Mouse (Mus musculus): ENCODE measurements at regions not wholly inside any gene's neighbourhood (a gene's known extent, or its start where the extent isn't known, plus 50 kb on each side); places are given as distances from the start of the nearest gene placed in this dataset.
A peak's percentile ranks its signal among the peaks of the same experiment; 100 is the strongest.

- Histone ChIP-seq H3K4me2 (replicated peaks) (no peak overlapping the region), H3K27ac (no peak overlapping the region), H3K9ac (no peak overlapping the region), H3K4me3 (replicated peaks; ENCODE audit: low read length) (no peak overlapping the region), H3K27me3 (ENCODE audit: control insufficient read depth, insufficient read depth, low read length) (no peaks in the 10 kb centered on the region), H3K36me3 (replicated peaks; ENCODE audit: control insufficient read depth, insufficient read depth) (no peaks in the 10 kb centered on the region), H3K4me1 (replicated peaks; ENCODE audit: control insufficient read depth, insufficient read depth, low read length) (no peaks in the 10 kb centered on the region), H3K9me3 (ENCODE audit: control insufficient read depth, low read length) (no peaks in the 10 kb centered on the region)
- 96% methylated on average over 6 of the region's 6 CpGs for WGBS
- ATAC-seq (ENCODE audit: low FRiP score) = no peak
- no peak for DNase-seq (ENCODE audit: low spot score)
These were observed 76.8 kb upstream of the Akap6 start for GRCm38 (mm10) chr12:52622398-52622797.

- H3K9ac ChIP-seq = no peak overlapping the region
- ATAC-seq (ENCODE audit: low FRiP score) (no peak), DNase-seq (ENCODE audit: low spot score) (no peak)
- no peaks in the 10 kb centered on the region for H3K4me1 ChIP-seq (replicated peaks; ENCODE audit: control insufficient read depth, insufficient read depth, low read length)
- WGBS = 46% methylated on average over 10 of the region's 10 CpGs
- no peak overlapping the region for H3K27ac ChIP-seq
- no peak overlapping the region for H3K4me2 ChIP-seq (replicated peaks)
- no peaks in the 10 kb centered on the region for H3K9me3 ChIP-seq (ENCODE audit: control insufficient read depth, low read length)
- H3K27me3 ChIP-seq (ENCODE audit: control insufficient read depth, insufficient read depth, low read length) = no peaks in the 10 kb centered on the region
- H3K4me3 ChIP-seq (replicated peaks; ENCODE audit: low read length) = no peak overlapping the region
- no peaks in the 10 kb centered on the region for H3K36me3 ChIP-seq (replicated peaks; ENCODE audit: control insufficient read depth, insufficient read depth)
These were observed 75.6 kb upstream of the Akap6 start for GRCm38 (mm10) chr12:52623416-52624108.

DNA sequence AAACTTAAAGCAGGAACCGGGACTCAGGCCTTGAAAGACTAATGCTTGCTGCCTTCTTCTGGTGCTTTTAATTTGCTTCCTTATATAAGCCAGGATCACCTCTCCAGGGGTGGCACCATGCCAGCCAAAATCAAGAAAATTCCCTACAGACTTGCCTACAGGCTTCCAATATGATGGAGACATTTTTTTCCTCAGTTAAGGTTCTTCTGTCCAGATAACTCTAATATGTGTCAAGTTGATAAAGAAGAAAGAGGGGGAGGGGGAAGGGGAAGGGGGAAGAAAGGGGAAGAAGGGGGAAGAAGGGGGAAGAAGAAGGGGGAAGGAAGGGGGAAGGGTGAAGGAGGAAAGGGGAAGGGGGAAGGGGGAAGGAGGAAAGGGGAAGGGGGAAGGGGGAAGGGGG, 74.3 kb upstream of the Akap6 start:
- no peak for ATAC-seq (ENCODE audit: low FRiP score)
- no peaks in the 10 kb centered on the region for H3K4me1 ChIP-seq (replicated peaks; ENCODE audit: control insufficient read depth, insufficient read depth, low read length)

GRCm38 (mm10) chr12:52628771-52629170, 70.4 kb upstream of the Akap6 start:
- H3K4me1 ChIP-seq (replicated peaks; ENCODE audit: control insufficient read depth, insufficient read depth, low read length) = no peaks in the 10 kb centered on the region
- H3K27me3 ChIP-seq (ENCODE audit: control insufficient read depth, insufficient read depth, low read length) = no peaks in the 10 kb centered on the region
- H3K4me3 ChIP-seq (replicated peaks; ENCODE audit: low read length) = no peak overlapping the region
- no peak overlapping the region for H3K4me2 ChIP-seq (replicated peaks)
- H3K9me3 ChIP-seq (ENCODE audit: control insufficient read depth, low read length) = no peaks in the 10 kb centered on the region
- no peak overlapping the region for H3K27ac ChIP-seq
- ATAC-seq (ENCODE audit: low FRiP score) = no peak
- H3K36me3 ChIP-seq (replicated peaks; ENCODE audit: control insufficient read depth, insufficient read depth) = no peaks in the 10 kb centered on the region
- no peak overlapping the region for H3K9ac ChIP-seq
- no peak for DNase-seq (ENCODE audit: low spot score)
- 63% methylated on average over 5 of the region's 5 CpGs for WGBS

More for the DNA sequence above, 74.3 kb upstream of the Akap6 start:
- no peaks in the 10 kb centered on the region for H3K9me3 ChIP-seq (ENCODE audit: control insufficient read depth, low read length)
- no peak overlapping the region for H3K4me3 ChIP-seq (replicated peaks; ENCODE audit: low read length)
- WGBS = 81% methylated on average over 1 of the region's 1 CpGs
- no peaks in the 10 kb centered on the region for H3K36me3 ChIP-seq (replicated peaks; ENCODE audit: control insufficient read depth, insufficient read depth)
- H3K27me3 ChIP-seq (ENCODE audit: control insufficient read depth, insufficient read depth, low read length) = no peaks in the 10 kb centered on the region
- no peak overlapping the region for H3K9ac ChIP-seq
- DNase-seq (ENCODE audit: low spot score) = no peak
- no peak overlapping the region for H3K4me2 ChIP-seq (replicated peaks)
- no peak overlapping the region for H3K27ac ChIP-seq

GRCm38 (mm10) chr12:52635121-52635878, 63.9 kb upstream of the Akap6 start:
- WGBS = 77% methylated on average over 8 of the region's 8 CpGs
- no peak for DNase-seq (ENCODE audit: low spot score)
- ATAC-seq (ENCODE audit: low FRiP score) = no peak

DNA sequence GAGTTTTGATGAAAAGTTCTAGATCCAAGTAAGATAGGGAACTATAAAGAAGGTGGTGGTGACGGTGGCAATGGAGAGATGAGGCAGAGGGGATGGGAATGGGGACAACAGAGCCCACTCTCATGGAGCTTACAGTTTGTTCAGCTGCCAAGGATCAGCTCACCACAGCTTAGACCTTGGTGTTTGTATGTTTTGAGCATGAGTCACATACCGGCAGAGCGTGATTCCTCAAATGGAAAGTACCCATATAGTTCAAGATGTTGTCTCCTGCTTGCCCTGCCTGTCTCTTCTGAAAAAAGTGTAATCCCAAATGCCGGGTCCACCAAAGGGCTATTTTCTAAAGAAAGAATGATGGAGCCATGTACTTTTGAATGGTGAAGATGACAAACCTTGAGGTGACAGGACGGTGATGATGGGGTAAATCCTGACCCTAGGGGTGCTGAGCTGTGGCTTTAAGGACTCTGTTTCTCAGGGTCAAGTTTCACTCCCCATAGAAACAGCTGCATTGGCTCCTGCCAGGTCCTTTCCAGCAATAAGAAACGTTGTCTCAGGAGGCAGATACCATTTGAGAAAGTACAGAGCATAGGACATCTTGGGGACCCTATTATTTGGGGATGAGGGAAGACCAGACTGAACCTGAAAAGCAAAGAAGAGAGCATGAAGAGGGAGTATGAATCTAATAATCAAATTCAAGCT, 62.8 kb upstream of the Akap6 start:
- no peak overlapping the region for H3K9ac ChIP-seq
- no peaks in the 10 kb centered on the region for H3K4me1 ChIP-seq (replicated peaks; ENCODE audit: control insufficient read depth, insufficient read depth, low read length)
- no peak overlapping the region for H3K4me2 ChIP-seq (replicated peaks)
- no peak for DNase-seq (ENCODE audit: low spot score)
- no peaks in the 10 kb centered on the region for H3K9me3 ChIP-seq (ENCODE audit: control insufficient read depth, low read length)
- H3K27ac ChIP-seq = no peak overlapping the region
- no peaks in the 10 kb centered on the region for H3K36me3 ChIP-seq (replicated peaks; ENCODE audit: control insufficient read depth, insufficient read depth)
- H3K27me3 ChIP-seq (ENCODE audit: control insufficient read depth, insufficient read depth, low read length) = no peaks in the 10 kb centered on the region
- no peak for ATAC-seq (ENCODE audit: low FRiP score)
- 78% methylated on average over 6 of the region's 6 CpGs for WGBS
- no peak overlapping the region for H3K4me3 ChIP-seq (replicated peaks; ENCODE audit: low read length)

More at GRCm38 (mm10) chr12:52635121-52635878, 63.9 kb upstream of the Akap6 start:
- Histone ChIP-seq H3K4me3 (replicated peaks; ENCODE audit: low read length) (no peak overlapping the region), H3K36me3 (replicated peaks; ENCODE audit: control insufficient read depth, insufficient read depth) (no peaks in the 10 kb centered on the region), H3K9me3 (ENCODE audit: control insufficient read depth, low read length) (no peaks in the 10 kb centered on the region), H3K4me2 (replicated peaks) (no peak overlapping the region), H3K4me1 (replicated peaks; ENCODE audit: control insufficient read depth, insufficient read depth, low read length) (no peaks in the 10 kb centered on the region), H3K9ac (no peak overlapping the region), H3K27ac (no peak overlapping the region), H3K27me3 (ENCODE audit: control insufficient read depth, insufficient read depth, low read length) (no peaks in the 10 kb centered on the region)

DNA sequence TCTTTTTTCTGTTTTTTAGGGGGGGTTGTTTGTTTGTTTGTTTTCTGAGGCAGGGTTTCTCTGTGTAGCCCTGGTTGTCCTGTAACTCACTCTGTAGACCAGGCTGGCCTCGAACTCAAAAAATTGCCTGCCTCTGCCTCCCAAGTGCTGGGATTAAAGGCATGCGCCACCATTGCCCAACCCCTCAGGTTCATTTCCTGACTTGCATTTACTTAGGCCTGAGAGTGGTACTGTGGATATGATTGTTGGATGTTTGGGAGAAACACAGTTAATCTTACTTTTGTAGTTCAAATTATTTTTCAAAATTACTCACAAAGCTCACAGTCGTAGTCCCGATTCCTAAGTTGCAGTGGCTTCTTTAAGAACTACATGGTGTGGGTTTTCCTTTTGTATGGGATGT, 62.3 kb upstream of the Akap6 start:
- H3K9ac ChIP-seq = no peak overlapping the region
- H3K27ac ChIP-seq = no peak overlapping the region
- no peaks in the 10 kb centered on the region for H3K9me3 ChIP-seq (ENCODE audit: control insufficient read depth, low read length)
- no peak overlapping the region for H3K4me2 ChIP-seq (replicated peaks)
- H3K27me3 ChIP-seq (ENCODE audit: control insufficient read depth, insufficient read depth, low read length) = no peaks in the 10 kb centered on the region
- WGBS = 97% methylated on average over 4 of the region's 4 CpGs
- H3K36me3 ChIP-seq (replicated peaks; ENCODE audit: control insufficient read depth, insufficient read depth) = no peaks in the 10 kb centered on the region
- ATAC-seq (ENCODE audit: low FRiP score) (no peak), DNase-seq (ENCODE audit: low spot score) (no peak)
- H3K4me1 ChIP-seq (replicated peaks; ENCODE audit: control insufficient read depth, insufficient read depth, low read length) = no peaks in the 10 kb centered on the region
- no peak overlapping the region for H3K4me3 ChIP-seq (replicated peaks; ENCODE audit: low read length)

GRCm38 (mm10) chr12:52637506-52638249, 61.5 kb upstream of the Akap6 start:
- H3K4me2 ChIP-seq (replicated peaks) = no peak overlapping the region
- no peaks in the 10 kb centered on the region for H3K36me3 ChIP-seq (replicated peaks; ENCODE audit: control insufficient read depth, insufficient read depth)
- ATAC-seq (ENCODE audit: low FRiP score) = no peak
- H3K4me3 ChIP-seq (replicated peaks; ENCODE audit: low read length) = no peak overlapping the region
- H3K27me3 ChIP-seq (ENCODE audit: control insufficient read depth, insufficient read depth, low read length) = no peaks in the 10 kb centered on the region
- H3K9me3 ChIP-seq (ENCODE audit: control insufficient read depth, low read length) = no peaks in the 10 kb centered on the region
- 58% methylated on average over 14 of the region's 14 CpGs for WGBS
- H3K4me1 ChIP-seq (replicated peaks; ENCODE audit: control insufficient read depth, insufficient read depth, low read length) = no peaks in the 10 kb centered on the region
- H3K27ac ChIP-seq = no peak overlapping the region
- peak; percentile 70 for DNase-seq (ENCODE audit: low spot score)
- H3K9ac ChIP-seq = no peak overlapping the region

- DNase-seq (ENCODE audit: low spot score) = no peak
- no peak overlapping the region for H3K4me3 ChIP-seq (replicated peaks; ENCODE audit: low read length)
- no peaks in the 10 kb centered on the region for H3K9me3 ChIP-seq (ENCODE audit: control insufficient read depth, low read length)
- WGBS = 64% methylated on average over 11 of the region's 11 CpGs
- no peaks in the 10 kb centered on the region for H3K36me3 ChIP-seq (replicated peaks; ENCODE audit: control insufficient read depth, insufficient read depth)
- no peak overlapping the region for H3K4me2 ChIP-seq (replicated peaks)
- H3K27ac ChIP-seq = no peak overlapping the region
- ATAC-seq (ENCODE audit: low FRiP score) = no peak
- H3K27me3 ChIP-seq (ENCODE audit: control insufficient read depth, insufficient read depth, low read length) = no peaks in the 10 kb centered on the region
- H3K9ac ChIP-seq = no peak overlapping the region
- no peaks in the 10 kb centered on the region for H3K4me1 ChIP-seq (replicated peaks; ENCODE audit: control insufficient read depth, insufficient read depth, low read length)
These were observed 60.7 kb upstream of the Akap6 start for GRCm38 (mm10) chr12:52638461-52638860.
